Mouse (Mus musculus): ENCODE measurements around the gene Chaf1a.
"Not testable (repeated sequence)": the region's sequence is repeated elsewhere in the genome, so short reads cannot be mapped to it uniquely, and the experiment has no call there.

DNA sequence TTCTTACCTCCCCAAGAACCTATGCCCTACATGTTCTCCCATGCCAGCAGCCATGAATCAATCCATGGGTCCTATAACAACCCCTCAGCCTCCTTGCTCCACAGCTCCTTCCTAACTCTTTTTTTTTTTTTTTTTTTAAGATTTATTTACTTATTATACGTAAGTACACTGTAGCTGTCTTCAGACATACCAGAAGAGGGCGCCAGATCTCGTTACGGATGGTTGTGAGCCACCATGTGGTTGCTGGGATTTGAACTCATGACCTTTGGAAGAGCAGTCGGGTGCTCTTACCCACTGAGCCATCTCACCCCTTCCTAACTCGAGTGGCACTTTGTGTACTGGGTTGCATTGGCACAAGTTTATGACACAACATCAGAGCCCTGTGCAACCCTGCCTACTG is 25.5 kb downstream of the Chaf1a start:
- not testable (repeated sequence) for TF ChIP-seq POLR2A (IDR thresholded peaks at IDR 0.05; ENCODE audit: borderline replicate concordance, extremely low read depth, low read depth, low read length); CTCF (IDR thresholded peaks at IDR 0.05; ENCODE audit: insufficient read depth, low read length)
